Mouse (Mus musculus): ENCODE results near the gene 3110009E18Rik. TPM values are rescaled to one million over a fixed set of nuclear protein-coding genes. Genes with fewer than 3 reads are reported as not detected.
"Not testable (repeated sequence)": the region's sequence is repeated elsewhere in the genome, so short reads cannot be mapped to it uniquely, and the experiment has no call there.

The 3110009E18Rik gene
- polyA plus RNA-seq, 1 experiment from 2014 or later, result 5.1 TPM

- no peak for TF ChIP-seq EP300 (IDR thresholded peaks at IDR 0.05; ENCODE audit: low read depth)
- no peak for TF ChIP-seq CTCF (IDR thresholded peaks at IDR 0.05; ENCODE audit: low read depth)
- H3K36me3 ChIP-seq (replicated peaks; ENCODE audit: insufficient read depth, low read length), result no peaks in the 10 kb centered on the region
- no peak overlapping the region for H3K4me3 ChIP-seq (ENCODE audit: low read depth, low read length)
- no peak overlapping the region for H3K4me2 ChIP-seq (ENCODE audit: low read depth, low read length)
- no peak for ATAC-seq
- no peak overlapping the region for H3K9ac ChIP-seq (replicated peaks)
- no peaks in the 10 kb centered on the region for H3K9me3 ChIP-seq (ENCODE audit: low read length)
- 67% methylated on average over 13 of the region's 13 CpGs for WGBS (ENCODE audit: insufficient replicate concordance)
- no peak for DNase-seq
- peaks cover 11% of the 10 kb centered on the region; the same call in 1 of the 2 replicates for H3K4me1 ChIP-seq (ENCODE audit: insufficient read depth)
- H3K27ac ChIP-seq (ENCODE audit: low read depth), result no peak overlapping the region
- H3K27me3 ChIP-seq (ENCODE audit: insufficient read depth, low read length), result no peaks in the 10 kb centered on the region
Measured at GRCm38 (mm10) chr1:120086644-120087043, 34.3 kb upstream of the 3110009E18Rik start.

- WGBS (ENCODE audit: insufficient replicate concordance), result 53% methylated on average over 5 of the region's 5 CpGs
- Histone ChIP-seq H3K4me1 (ENCODE audit: insufficient read depth) (0 out of 2 replicates have a peak, but pooled peaks cover 3% of the 10 kb centered on the region), H3K4me2 (ENCODE audit: low read depth, low read length) (no peak overlapping the region), H3K27ac (ENCODE audit: low read depth) (no peak overlapping the region), H3K36me3 (replicated peaks; ENCODE audit: insufficient read depth, low read length) (no peaks in the 10 kb centered on the region), H3K9me3 (ENCODE audit: low read length) (no peaks in the 10 kb centered on the region), H3K9ac (replicated peaks) (no peak overlapping the region), H3K27me3 (ENCODE audit: insufficient read depth, low read length) (no peaks in the 10 kb centered on the region), H3K4me3 (ENCODE audit: low read depth, low read length) (no peak overlapping the region)
- ATAC-seq (no peak), DNase-seq (no peak)
- TF ChIP-seq EP300 (IDR thresholded peaks at IDR 0.05; ENCODE audit: low read depth) (no peak), CTCF (IDR thresholded peaks at IDR 0.05; ENCODE audit: low read depth) (no peak)
Measured at GRCm38 (mm10) chr1:120089180-120089579, 31.8 kb upstream of the 3110009E18Rik start.

GRCm38 (mm10) chr1:120090880-120091570 is 30.0 kb upstream of the 3110009E18Rik start:
- H3K9me3 ChIP-seq (ENCODE audit: low read length), result no peaks in the 10 kb centered on the region

GRCm38 (mm10) chr1:120093482-120094134 is 27.4 kb upstream of the 3110009E18Rik start:
- WGBS (ENCODE audit: insufficient replicate concordance), result 48% methylated on average over 11 of the region's 14 CpGs
- H3K27ac ChIP-seq (ENCODE audit: low read depth); H3K4me1 ChIP-seq (ENCODE audit: insufficient read depth); H3K4me3 ChIP-seq (ENCODE audit: low read depth, low read length); H3K9me3 ChIP-seq (ENCODE audit: low read length); H3K4me2 ChIP-seq (ENCODE audit: low read depth, low read length); H3K27me3 ChIP-seq (ENCODE audit: insufficient read depth, low read length); H3K9ac ChIP-seq (replicated peaks); H3K36me3 ChIP-seq (replicated peaks; ENCODE audit: insufficient read depth, low read length): not testable (repeated sequence)
- peak; percentile 88 for DNase-seq
- ATAC-seq, result peak; percentile 76
- peak; percentile 93 for TF ChIP-seq CTCF (IDR thresholded peaks at IDR 0.05; ENCODE audit: low read depth)

More at GRCm38 (mm10) chr1:120090880-120091570, 30.0 kb upstream of the 3110009E18Rik start:
- TF ChIP-seq CTCF (IDR thresholded peaks at IDR 0.05; ENCODE audit: low read depth) (no peak), EP300 (IDR thresholded peaks at IDR 0.05; ENCODE audit: low read depth) (no peak)
- no peak overlapping the region for H3K4me3 ChIP-seq (ENCODE audit: low read depth, low read length)
- no peak overlapping the region for H3K4me2 ChIP-seq (ENCODE audit: low read depth, low read length)
- DNase-seq (no peak), ATAC-seq (no peak)
- no peaks in the 10 kb centered on the region for H3K36me3 ChIP-seq (replicated peaks; ENCODE audit: insufficient read depth, low read length)
- 0 out of 2 replicates have a peak, but pooled peaks cover 3% of the 10 kb centered on the region for H3K4me1 ChIP-seq (ENCODE audit: insufficient read depth)
- WGBS (ENCODE audit: insufficient replicate concordance), result 63% methylated on average over 8 of the region's 8 CpGs
- H3K27me3 ChIP-seq (ENCODE audit: insufficient read depth, low read length), result no peaks in the 10 kb centered on the region
- no peak overlapping the region for H3K27ac ChIP-seq (ENCODE audit: low read depth)
- H3K9ac ChIP-seq (replicated peaks), result no peak overlapping the region

GRCm38 (mm10) chr1:120094920-120095319 is 26.1 kb upstream of the 3110009E18Rik start:
- 54% methylated on average over 3 of the region's 3 CpGs for WGBS (ENCODE audit: insufficient replicate concordance)
- no peak overlapping the region for H3K27ac ChIP-seq (ENCODE audit: low read depth)
- no peaks in the 10 kb centered on the region for H3K36me3 ChIP-seq (replicated peaks; ENCODE audit: insufficient read depth, low read length)
- DNase-seq, result no peak
- no peaks in the 10 kb centered on the region for H3K9me3 ChIP-seq (ENCODE audit: low read length)
- H3K4me1 ChIP-seq (ENCODE audit: insufficient read depth), result peaks cover 4% of the 10 kb centered on the region
- no peak overlapping the region for H3K4me2 ChIP-seq (ENCODE audit: low read depth, low read length)
- H3K4me3 ChIP-seq (ENCODE audit: low read depth, low read length), result no peak overlapping the region
- H3K27me3 ChIP-seq (ENCODE audit: insufficient read depth, low read length), result no peaks in the 10 kb centered on the region
- no peak for ATAC-seq
- H3K9ac ChIP-seq (replicated peaks), result no peak overlapping the region
- TF ChIP-seq EP300 (IDR thresholded peaks at IDR 0.05; ENCODE audit: low read depth), result no peak
- no peak for TF ChIP-seq CTCF (IDR thresholded peaks at IDR 0.05; ENCODE audit: low read depth)

GRCm38 (mm10) chr1:120098327-120098726 is 22.7 kb upstream of the 3110009E18Rik start:
- no peaks in the 10 kb centered on the region for H3K9me3 ChIP-seq (ENCODE audit: low read length)
- H3K27me3 ChIP-seq (ENCODE audit: insufficient read depth, low read length), result no peaks in the 10 kb centered on the region
- no peak overlapping the region for H3K9ac ChIP-seq (replicated peaks)
- TF ChIP-seq CTCF (IDR thresholded peaks at IDR 0.05; ENCODE audit: low read depth) (peak; percentile 79), EP300 (IDR thresholded peaks at IDR 0.05; ENCODE audit: low read depth) (no peak)
- no peaks in the 10 kb centered on the region for H3K36me3 ChIP-seq (replicated peaks; ENCODE audit: insufficient read depth, low read length)
- H3K4me2 ChIP-seq (ENCODE audit: low read depth, low read length), result no peak overlapping the region
- peak; percentile 73 for DNase-seq
- WGBS (ENCODE audit: insufficient replicate concordance), result 7% methylated on average over 7 of the region's 7 CpGs
- H3K4me3 ChIP-seq (ENCODE audit: low read depth, low read length), result no peak overlapping the region
- ATAC-seq, result no peak
- H3K27ac ChIP-seq (ENCODE audit: low read depth), result no peak overlapping the region
- peaks cover 7% of the 10 kb centered on the region for H3K4me1 ChIP-seq (ENCODE audit: insufficient read depth)
